Mouse (Mus musculus): ENCODE results near the gene Pimreg. TPM values are rescaled to one million over a fixed set of nuclear protein-coding genes. Genes with fewer than 3 reads are reported as not detected.

The Pimreg gene
- polyA plus RNA-seq, 1 experiment: 156 TPM

- TF ChIP-seq MYOG (IDR thresholded peaks at IDR 0.05; ENCODE audit: control insufficient read depth, extremely low read depth, insufficient read length) (no peak), MAX (IDR thresholded peaks at IDR 0.05) (no peak), FOSL1 (IDR thresholded peaks at IDR 0.05; ENCODE audit: insufficient read depth, low read length, poor library complexity, severe bottlenecking) (no peak), CTCF (IDR thresholded peaks at IDR 0.05; ENCODE audit: control insufficient read depth, insufficient read depth, insufficient read length) (no peak), CEBPB (IDR thresholded peaks at IDR 0.05; ENCODE audit: low read depth) (no peak), MYOD1 (IDR thresholded peaks at IDR 0.05; ENCODE audit: control insufficient read depth, insufficient read length, low read depth) (no peak), USF1 (IDR thresholded peaks at IDR 0.05; ENCODE audit: low read depth) (no peak)
- H3K4me3 ChIP-seq (ENCODE audit: insufficient read depth, poor library complexity, severe bottlenecking): no peak overlapping the region
- no peak overlapping the region for H3ac ChIP-seq (ENCODE audit: control insufficient read depth, insufficient read length, low read depth)
- no peaks in the 10 kb centered on the region for H3K79me3 ChIP-seq (ENCODE audit: low read depth)
- H3K27me3 ChIP-seq (ENCODE audit: control insufficient read depth, insufficient read depth, insufficient read length): peaks cover 14% of the 10 kb centered on the region
- no peaks in the 10 kb centered on the region for H3K79me2 ChIP-seq (ENCODE audit: control insufficient read depth, insufficient read depth)
- no peaks in the 10 kb centered on the region for H3K36me3 ChIP-seq (ENCODE audit: control insufficient read depth, insufficient read depth)
Observed at GRCm38 (mm10) chr11:72060416-72060815, 18.6 kb downstream of the Pimreg start.

GRCm38 (mm10) chr11:72061093-72061620 is 19.3 kb downstream of the Pimreg start:
- no peaks in the 10 kb centered on the region for H3K79me2 ChIP-seq (ENCODE audit: control insufficient read depth, insufficient read depth)
- no peaks in the 10 kb centered on the region for H3K36me3 ChIP-seq (ENCODE audit: control insufficient read depth, insufficient read depth)
- H3ac ChIP-seq (ENCODE audit: control insufficient read depth, insufficient read length, low read depth): no peak overlapping the region
- H3K79me3 ChIP-seq (ENCODE audit: low read depth): no peaks in the 10 kb centered on the region
- TF ChIP-seq CEBPB (IDR thresholded peaks at IDR 0.05; ENCODE audit: low read depth) (no peak), CTCF (IDR thresholded peaks at IDR 0.05; ENCODE audit: control insufficient read depth, insufficient read depth, insufficient read length) (no peak), USF1 (IDR thresholded peaks at IDR 0.05; ENCODE audit: low read depth) (no peak), MAX (IDR thresholded peaks at IDR 0.05) (no peak), MYOG (IDR thresholded peaks at IDR 0.05; ENCODE audit: control insufficient read depth, extremely low read depth, insufficient read length) (no peak), FOSL1 (IDR thresholded peaks at IDR 0.05; ENCODE audit: insufficient read depth, low read length, poor library complexity, severe bottlenecking) (no peak), MYOD1 (IDR thresholded peaks at IDR 0.05; ENCODE audit: control insufficient read depth, insufficient read length, low read depth) (no peak)
- peaks cover 15% of the 10 kb centered on the region for H3K27me3 ChIP-seq (ENCODE audit: control insufficient read depth, insufficient read depth, insufficient read length)
- no peak overlapping the region for H3K4me3 ChIP-seq (ENCODE audit: insufficient read depth, poor library complexity, severe bottlenecking)

- H3K4me3 ChIP-seq (ENCODE audit: insufficient read depth, poor library complexity, severe bottlenecking): no peak overlapping the region
- TF ChIP-seq FOSL1 (IDR thresholded peaks at IDR 0.05; ENCODE audit: insufficient read depth, low read length, poor library complexity, severe bottlenecking) (no peak), CEBPB (IDR thresholded peaks at IDR 0.05; ENCODE audit: low read depth) (no peak), USF1 (IDR thresholded peaks at IDR 0.05; ENCODE audit: low read depth) (no peak), MYOD1 (IDR thresholded peaks at IDR 0.05; ENCODE audit: control insufficient read depth, insufficient read length, low read depth) (no peak), CTCF (IDR thresholded peaks at IDR 0.05; ENCODE audit: control insufficient read depth, insufficient read depth, insufficient read length) (no peak), MYOG (IDR thresholded peaks at IDR 0.05; ENCODE audit: control insufficient read depth, extremely low read depth, insufficient read length) (no peak), MAX (IDR thresholded peaks at IDR 0.05) (no peak)
- H3K27me3 ChIP-seq (ENCODE audit: control insufficient read depth, insufficient read depth, insufficient read length): peaks cover 15% of the 10 kb centered on the region
- H3ac ChIP-seq (ENCODE audit: control insufficient read depth, insufficient read length, low read depth): no peak overlapping the region
- H3K36me3 ChIP-seq (ENCODE audit: control insufficient read depth, insufficient read depth): no peaks in the 10 kb centered on the region
- no peaks in the 10 kb centered on the region for H3K79me3 ChIP-seq (ENCODE audit: low read depth)
- H3K79me2 ChIP-seq (ENCODE audit: control insufficient read depth, insufficient read depth): no peaks in the 10 kb centered on the region
Observed at GRCm38 (mm10) chr11:72064414-72064813, 22.6 kb downstream of the Pimreg start.

GRCm38 (mm10) chr11:72065103-72065502 is 23.3 kb downstream of the Pimreg start:
- Histone ChIP-seq H3K36me3 (ENCODE audit: control insufficient read depth, insufficient read depth) (no peaks in the 10 kb centered on the region), H3K4me3 (ENCODE audit: insufficient read depth, poor library complexity, severe bottlenecking) (no peak overlapping the region), H3K79me3 (ENCODE audit: low read depth) (no peaks in the 10 kb centered on the region), H3K79me2 (ENCODE audit: control insufficient read depth, insufficient read depth) (no peaks in the 10 kb centered on the region), H3ac (ENCODE audit: control insufficient read depth, insufficient read length, low read depth) (no peak overlapping the region), H3K27me3 (ENCODE audit: control insufficient read depth, insufficient read depth, insufficient read length) (peaks cover 15% of the 10 kb centered on the region)
- TF ChIP-seq FOSL1 (IDR thresholded peaks at IDR 0.05; ENCODE audit: insufficient read depth, low read length, poor library complexity, severe bottlenecking): no peak
- no peak for TF ChIP-seq MAX (IDR thresholded peaks at IDR 0.05)
- no peak for TF ChIP-seq CTCF (IDR thresholded peaks at IDR 0.05; ENCODE audit: control insufficient read depth, insufficient read depth, insufficient read length)
- TF ChIP-seq MYOD1 (IDR thresholded peaks at IDR 0.05; ENCODE audit: control insufficient read depth, insufficient read length, low read depth): no peak
- no peak for TF ChIP-seq MYOG (IDR thresholded peaks at IDR 0.05; ENCODE audit: control insufficient read depth, extremely low read depth, insufficient read length)
- no peak for TF ChIP-seq CEBPB (IDR thresholded peaks at IDR 0.05; ENCODE audit: low read depth)
- TF ChIP-seq USF1 (IDR thresholded peaks at IDR 0.05; ENCODE audit: low read depth): no peak

GRCm38 (mm10) chr11:72066330-72066729 is 24.5 kb downstream of the Pimreg start:
- no peaks in the 10 kb centered on the region for H3K79me2 ChIP-seq (ENCODE audit: control insufficient read depth, insufficient read depth)
- no peak overlapping the region for H3ac ChIP-seq (ENCODE audit: control insufficient read depth, insufficient read length, low read depth)
- H3K36me3 ChIP-seq (ENCODE audit: control insufficient read depth, insufficient read depth): no peaks in the 10 kb centered on the region
- H3K27me3 ChIP-seq (ENCODE audit: control insufficient read depth, insufficient read depth, insufficient read length): peaks cover 17% of the 10 kb centered on the region
- no peaks in the 10 kb centered on the region for H3K79me3 ChIP-seq (ENCODE audit: low read depth)
- TF ChIP-seq FOSL1 (IDR thresholded peaks at IDR 0.05; ENCODE audit: insufficient read depth, low read length, poor library complexity, severe bottlenecking) (no peak), MAX (IDR thresholded peaks at IDR 0.05) (no peak), MYOD1 (IDR thresholded peaks at IDR 0.05; ENCODE audit: control insufficient read depth, insufficient read length, low read depth) (no peak), MYOG (IDR thresholded peaks at IDR 0.05; ENCODE audit: control insufficient read depth, extremely low read depth, insufficient read length) (no peak)
- H3K4me3 ChIP-seq (ENCODE audit: insufficient read depth, poor library complexity, severe bottlenecking): no peak overlapping the region

GRCm38 (mm10) chr11:72067326-72067725 is 25.5 kb downstream of the Pimreg start:
- H3K36me3 ChIP-seq (ENCODE audit: control insufficient read depth, insufficient read depth): no peaks in the 10 kb centered on the region
- H3ac ChIP-seq (ENCODE audit: control insufficient read depth, insufficient read length, low read depth): no peak overlapping the region
- no peaks in the 10 kb centered on the region for H3K79me2 ChIP-seq (ENCODE audit: control insufficient read depth, insufficient read depth)
- no peaks in the 10 kb centered on the region for H3K79me3 ChIP-seq (ENCODE audit: low read depth)
- no peak overlapping the region for H3K4me3 ChIP-seq (ENCODE audit: insufficient read depth, poor library complexity, severe bottlenecking)
- H3K27me3 ChIP-seq (ENCODE audit: control insufficient read depth, insufficient read depth, insufficient read length): peaks cover 15% of the 10 kb centered on the region
- TF ChIP-seq FOSL1 (IDR thresholded peaks at IDR 0.05; ENCODE audit: insufficient read depth, low read length, poor library complexity, severe bottlenecking) (no peak), MAX (IDR thresholded peaks at IDR 0.05) (no peak), MYOG (IDR thresholded peaks at IDR 0.05; ENCODE audit: control insufficient read depth, extremely low read depth, insufficient read length) (no peak), CEBPB (IDR thresholded peaks at IDR 0.05; ENCODE audit: low read depth) (no peak), USF1 (IDR thresholded peaks at IDR 0.05; ENCODE audit: low read depth) (no peak), MYOD1 (IDR thresholded peaks at IDR 0.05; ENCODE audit: control insufficient read depth, insufficient read length, low read depth) (no peak), CTCF (IDR thresholded peaks at IDR 0.05; ENCODE audit: control insufficient read depth, insufficient read depth, insufficient read length) (no peak)
